Mouse (Mus musculus): ENCODE results near the gene Ispd.
"Not testable (repeated sequence)": the region's sequence is repeated elsewhere in the genome, so short reads cannot be mapped to it uniquely, and the experiment has no call there.

The Ispd gene

GRCm38 (mm10) chr12:36381441-36382340 is at the start of gene Ispd, which contains the start of gene D630036H23Rik:
Ispd (plus strand) TSS chr12:36381450.
D630036H23Rik (minus strand) TSS chr12:36382181.
- DNase-seq, result peak; percentile 77 to 79

GRCm38 (mm10) chr12:36332676-36333075 is 48.6 kb upstream of the Ispd start:
- DNase-seq, result no peak

- DNase-seq, result no peak
These were observed 47.4 kb upstream of the Ispd start for GRCm38 (mm10) chr12:36333837-36334281.

- DNase-seq, result no peak
These were observed 37.1 kb upstream of the Ispd start for GRCm38 (mm10) chr12:36344131-36344530.

- no peak for DNase-seq
These were observed 21.2 kb upstream of the Ispd start for GRCm38 (mm10) chr12:36360064-36360463.

GRCm38 (mm10) chr12:36360693-36361092 is 20.6 kb upstream of the Ispd start:
- no peak for DNase-seq

- DNase-seq, result no peak
These were observed 17.2 kb upstream of the Ispd start for GRCm38 (mm10) chr12:36364013-36364412.

- DNase-seq, result no peak
These were observed 7.8 kb upstream of the Ispd start for GRCm38 (mm10) chr12:36373237-36373998.

GRCm38 (mm10) chr12:36376391-36376790 is 4.9 kb upstream of the Ispd start:
- DNase-seq, result not testable (repeated sequence)

GRCm38 (mm10) chr12:36380254-36380653 is 996 bp upstream of the Ispd start:
- no peak for DNase-seq

- no peak for DNase-seq
These were observed 444 bp upstream of the Ispd start for GRCm38 (mm10) chr12:36380806-36381205.

GRCm38 (mm10) chr12:36385386-36385785 is 4.1 kb downstream of the Ispd start:
- DNase-seq, result no peak

GRCm38 (mm10) chr12:36386991-36387390 is 5.7 kb downstream of the Ispd start:
- DNase-seq, result no peak

GRCm38 (mm10) chr12:36395115-36395514 is 13.9 kb downstream of the Ispd start:
- DNase-seq, result no peak

GRCm38 (mm10) chr12:36423677-36424076 is 42.4 kb downstream of the Ispd start:
- no peak for DNase-seq

- no peak for DNase-seq
These were observed 44.0 kb downstream of the Ispd start for GRCm38 (mm10) chr12:36425258-36425657.

GRCm38 (mm10) chr12:36426163-36427045 is 45.2 kb downstream of the Ispd start:
- no peak for DNase-seq

- DNase-seq, result no peak
These were observed 55.7 kb downstream of the Ispd start for GRCm38 (mm10) chr12:36436956-36437355.

- no peak for DNase-seq
These were observed 58.1 kb downstream of the Ispd start for GRCm38 (mm10) chr12:36439396-36439795.

- DNase-seq, result no peak
These were observed 74.8 kb downstream of the Ispd start for GRCm38 (mm10) chr12:36456002-36456401.

GRCm38 (mm10) chr12:36457726-36458125 is 76.5 kb downstream of the Ispd start:
- no peak for DNase-seq

GRCm38 (mm10) chr12:36468325-36469044 is 87.2 kb downstream of the Ispd start:
- DNase-seq, result no peak

Data from thymus, postnatal 36 days (tissue).